Mouse (Mus musculus): Measurements from ENCODE around the gene Snapc5. TPM values are rescaled to one million over a fixed set of nuclear protein-coding genes. Genes with fewer than 3 reads are reported as not detected.
"Not testable (repeated sequence)": the region's sequence is repeated elsewhere in the genome, so short reads cannot be mapped to it uniquely, and the experiment has no call there.

Snapc5 gene
- polyA plus RNA-seq (2012; ENCODE audit: insufficient read depth, low replicate concordance), result 0.56 TPM in 1 of 2 replicates, not detected in the other

- no peak for TF ChIP-seq FLI1 (IDR thresholded peaks at IDR 0.05; ENCODE audit: low read length)
- no peak for TF ChIP-seq GATA1 (IDR thresholded peaks at IDR 0.05; ENCODE audit: borderline replicate concordance, low read length)
- Histone ChIP-seq H3K4me3 (replicated peaks) (peak within 1 kb of the TSS; percentile 99), H3K9me3 (no peaks in the 10 kb centered on the region), H3K4me1 (peaks cover 34% of the 10 kb centered on the region), H3K27me3 (replicated peaks) (no peaks in the 10 kb centered on the region), H3K36me3 (replicated peaks; ENCODE audit: low read length) (peaks cover 78% of the 10 kb centered on the region)
Observed at GRCm38 (mm10) chr9:64178974-64179646, at the start of gene Snapc5. Gene Snapc5 (plus strand): TSS chr9:64179274.

DNA sequence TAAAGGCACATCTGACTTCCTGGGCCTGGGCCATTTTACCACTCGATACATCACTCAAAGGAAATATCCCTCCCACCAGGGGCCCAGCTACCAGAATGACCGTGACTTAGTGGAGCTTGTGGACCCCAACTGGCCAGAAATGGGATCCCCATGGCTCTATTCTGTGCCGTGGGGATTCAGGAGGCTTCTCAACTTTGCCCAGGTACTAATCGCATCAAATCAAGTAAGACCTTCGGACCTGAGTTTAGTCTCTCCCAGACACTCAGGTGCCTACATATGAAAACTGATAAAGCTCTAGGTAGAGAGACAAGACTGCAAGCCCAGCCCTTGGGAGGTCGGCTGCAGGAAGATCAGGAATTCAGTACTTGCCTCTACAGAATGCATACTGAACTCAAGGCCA, 47.5 kb upstream of the Snapc5 start:
- Histone ChIP-seq H3K9me3 (peaks cover 6% of the 10 kb centered on the region; the same call in 1 of the 2 replicates), H3K36me3 (replicated peaks; ENCODE audit: low read length) (peaks cover 12% of the 10 kb centered on the region), H3K4me3 (replicated peaks) (no peak overlapping the region), H3K4me1 (no peaks in the 10 kb centered on the region; the same call in 1 of the 2 replicates), H3K27me3 (replicated peaks) (peaks cover 7% of the 10 kb centered on the region)
- TF ChIP-seq GATA1 (IDR thresholded peaks at IDR 0.05; ENCODE audit: borderline replicate concordance, low read length), result no peak
- no peak for TF ChIP-seq FLI1 (IDR thresholded peaks at IDR 0.05; ENCODE audit: low read length)

- peaks cover 63% of the 10 kb centered on the region for H3K36me3 ChIP-seq (replicated peaks; ENCODE audit: low read length)
- H3K4me1 ChIP-seq, result not testable (repeated sequence)
Observed at GRCm38 (mm10) chr9:64138896-64139295, 40.2 kb upstream of the Snapc5 start.

DNA sequence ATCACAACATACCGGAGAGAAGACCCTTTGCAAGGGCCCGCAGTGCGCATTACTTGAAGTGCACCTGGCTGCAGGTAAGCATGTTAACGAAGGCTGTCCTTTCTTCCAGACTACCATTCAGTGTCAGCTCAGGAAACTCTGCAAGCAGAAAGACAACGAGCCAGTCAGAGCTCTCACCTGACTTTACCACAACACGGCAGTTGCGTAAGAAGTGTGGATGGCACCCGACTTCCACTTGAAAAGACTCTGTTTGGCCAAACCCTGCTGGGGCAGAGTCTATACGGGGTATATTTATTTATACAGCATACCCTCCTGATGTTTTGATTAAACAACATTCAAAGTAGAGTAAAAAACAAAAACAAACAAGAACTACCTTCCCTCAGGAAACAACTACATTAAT, 39.2 kb upstream of the Snapc5 start:
- TF ChIP-seq GATA1 (IDR thresholded peaks at IDR 0.05; ENCODE audit: borderline replicate concordance, low read length) (no peak), FLI1 (IDR thresholded peaks at IDR 0.05; ENCODE audit: low read length) (no peak)
- no peaks in the 10 kb centered on the region for H3K27me3 ChIP-seq (replicated peaks)
- no peaks in the 10 kb centered on the region for H3K4me1 ChIP-seq
- H3K4me3 ChIP-seq (replicated peaks), result no peak overlapping the region
- H3K36me3 ChIP-seq (replicated peaks; ENCODE audit: low read length), result peaks cover 72% of the 10 kb centered on the region
- no peaks in the 10 kb centered on the region for H3K9me3 ChIP-seq

More at GRCm38 (mm10) chr9:64138896-64139295, 40.2 kb upstream of the Snapc5 start:
- not testable (repeated sequence) for H3K9me3 ChIP-seq; H3K27me3 ChIP-seq (replicated peaks); H3K4me3 ChIP-seq (replicated peaks)

DNA sequence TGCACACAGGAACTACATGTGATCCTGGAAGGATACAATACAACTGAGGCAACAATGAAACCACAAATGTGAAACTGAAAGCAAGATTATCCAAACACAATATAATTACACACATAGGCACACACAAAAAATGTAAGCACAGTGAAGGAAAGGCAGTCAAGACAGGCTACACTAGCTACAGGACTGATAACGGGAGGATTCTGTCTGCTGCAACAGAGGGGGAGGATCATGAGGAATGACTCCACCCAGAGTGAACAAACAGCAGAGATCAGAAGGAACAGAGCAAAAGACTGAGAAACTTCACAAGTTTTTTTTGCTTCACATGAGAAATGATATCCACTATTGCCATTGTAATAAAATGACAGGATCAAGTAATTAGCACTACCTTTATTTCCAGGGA, 22.4 kb upstream of the Snapc5 start:
- H3K27me3 ChIP-seq (replicated peaks), result no peaks in the 10 kb centered on the region
- H3K4me3 ChIP-seq (replicated peaks), result peak overlapping the region; percentile 50
- TF ChIP-seq FLI1 (IDR thresholded peaks at IDR 0.05; ENCODE audit: low read length) (no peak), GATA1 (IDR thresholded peaks at IDR 0.05; ENCODE audit: borderline replicate concordance, low read length) (no peak)
- peaks cover 82% of the 10 kb centered on the region for H3K36me3 ChIP-seq (replicated peaks; ENCODE audit: low read length)
- peaks cover 4% of the 10 kb centered on the region; the same call in 1 of the 2 replicates for H3K4me1 ChIP-seq
- no peaks in the 10 kb centered on the region for H3K9me3 ChIP-seq

DNA sequence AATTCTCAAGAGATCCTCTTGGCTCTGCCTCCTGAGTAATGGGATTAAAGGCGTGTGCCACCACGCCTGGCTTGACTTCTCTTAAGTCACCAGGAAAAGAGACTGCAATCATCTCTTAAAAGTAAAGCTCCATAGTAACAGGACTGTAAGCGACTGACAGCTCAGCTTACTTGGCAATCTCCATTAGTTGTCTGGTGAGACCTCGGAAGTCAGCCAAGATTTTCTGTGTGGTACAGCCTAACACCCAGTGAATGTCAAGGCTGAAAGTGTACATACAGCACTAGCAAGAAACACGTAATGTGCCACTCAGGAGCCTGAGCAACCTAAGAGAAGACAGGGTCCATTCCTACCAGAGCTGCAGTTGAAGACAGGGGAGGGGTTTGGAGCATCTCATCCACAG, 18.6 kb upstream of the Snapc5 start:
- no peak overlapping the region for H3K4me3 ChIP-seq (replicated peaks)
- H3K9me3 ChIP-seq, result no peaks in the 10 kb centered on the region
- no peaks in the 10 kb centered on the region for H3K27me3 ChIP-seq (replicated peaks)
- H3K36me3 ChIP-seq (replicated peaks; ENCODE audit: low read length), result peaks cover 85% of the 10 kb centered on the region
- TF ChIP-seq FLI1 (IDR thresholded peaks at IDR 0.05; ENCODE audit: low read length), result no peak
- TF ChIP-seq GATA1 (IDR thresholded peaks at IDR 0.05; ENCODE audit: borderline replicate concordance, low read length), result no peak
- H3K4me1 ChIP-seq, result peaks cover 4% of the 10 kb centered on the region; the same call in 1 of the 2 replicates

GRCm38 (mm10) chr9:64169967-64170366, 9.1 kb upstream of the Snapc5 start:
- Histone ChIP-seq H3K4me1 (peaks cover 37% of the 10 kb centered on the region), H3K36me3 (replicated peaks; ENCODE audit: low read length) (peaks cover 29% of the 10 kb centered on the region)
- H3K9me3 ChIP-seq; H3K27me3 ChIP-seq (replicated peaks); H3K4me3 ChIP-seq (replicated peaks): not testable (repeated sequence)

DNA sequence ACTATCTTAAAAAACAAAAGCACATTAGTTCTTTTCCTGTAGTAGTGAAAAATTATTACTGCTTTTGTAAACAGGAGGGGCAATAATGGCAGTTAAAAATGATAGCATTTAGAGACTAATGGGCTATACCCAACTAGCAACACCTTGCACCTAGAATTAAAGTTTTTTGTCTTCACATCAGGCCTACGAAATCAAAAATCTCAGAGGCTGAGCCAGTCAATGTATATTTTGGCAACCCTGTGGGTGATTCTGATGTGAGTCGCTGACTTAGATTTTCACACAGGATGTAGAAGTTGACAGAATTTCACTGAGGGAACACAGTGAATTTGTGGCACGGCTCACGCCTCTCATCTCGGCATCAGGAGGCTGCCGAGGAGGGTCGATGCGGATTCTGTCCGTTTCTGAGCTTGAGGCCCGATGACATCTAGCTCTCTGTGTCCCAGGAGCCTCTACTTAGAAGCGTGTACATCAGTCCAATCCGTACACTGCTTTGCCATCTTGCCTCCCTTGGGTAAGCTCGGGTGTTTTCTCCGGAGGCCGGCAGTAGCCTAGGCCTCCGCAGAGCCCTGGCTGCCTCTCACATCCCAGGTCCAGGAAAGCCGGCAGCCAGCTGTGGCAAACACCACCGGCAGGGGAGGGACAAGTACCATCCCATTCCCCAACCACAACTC, 6.8 kb upstream of the Snapc5 start:
- Histone ChIP-seq H3K4me3 (replicated peaks) (peak overlapping the region; percentile 97), H3K9me3 (no peaks in the 10 kb centered on the region), H3K27me3 (replicated peaks) (no peaks in the 10 kb centered on the region), H3K4me1 (peaks cover 52% of the 10 kb centered on the region), H3K36me3 (replicated peaks; ENCODE audit: low read length) (peaks cover 33% of the 10 kb centered on the region)
- no peak for TF ChIP-seq FLI1 (IDR thresholded peaks at IDR 0.05; ENCODE audit: low read length)
- TF ChIP-seq GATA1 (IDR thresholded peaks at IDR 0.05; ENCODE audit: borderline replicate concordance, low read length), result no peak

DNA sequence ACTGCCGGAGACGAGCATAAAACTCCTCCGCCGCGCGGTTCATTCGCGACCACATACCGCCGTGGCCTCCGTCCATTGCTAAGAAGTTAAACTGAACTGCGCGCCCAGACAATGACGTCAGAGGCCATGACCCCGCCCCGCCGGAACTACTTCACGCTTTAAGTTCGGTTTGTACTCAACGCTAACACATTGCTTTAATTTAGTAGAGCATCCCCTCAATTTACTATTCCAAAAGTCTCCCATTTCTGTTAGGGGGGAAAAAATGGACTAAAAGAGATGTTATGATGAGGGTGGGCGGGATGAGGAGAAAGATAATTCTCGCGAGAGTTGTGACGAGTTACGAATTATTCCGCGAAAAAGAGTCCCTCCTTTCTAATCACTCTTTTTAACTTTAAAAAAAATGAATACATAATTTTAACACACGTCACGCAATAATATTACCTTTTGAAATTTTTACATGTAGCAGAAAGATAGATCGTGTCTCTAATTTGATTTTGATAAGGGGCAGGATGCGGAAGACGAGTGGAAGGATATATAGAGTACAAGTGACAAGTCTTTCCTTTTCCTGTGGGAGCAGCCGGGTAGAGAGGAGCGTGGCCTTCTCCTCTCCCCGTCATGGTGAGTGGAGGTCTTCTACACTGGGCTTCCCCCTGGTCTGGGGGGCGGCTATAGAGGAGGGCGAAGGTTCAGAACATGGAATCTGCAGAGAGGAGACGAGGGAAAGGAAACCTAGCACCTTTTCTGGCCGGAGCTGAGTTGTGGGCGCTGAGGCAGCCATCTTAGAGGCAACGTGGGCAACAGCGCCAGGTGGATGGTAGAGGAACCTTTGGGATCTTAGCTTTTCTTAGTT, 6.0 kb upstream of the Snapc5 start, which contains the start of the genes Zwilch and Rpl4:
Gene Zwilch (minus strand): TSS at position 289 of the 850 bp plus-strand sequence.
Gene Rpl4 (plus strand): TSS at position 560 of the 850 bp plus-strand sequence.
- Histone ChIP-seq H3K36me3 (replicated peaks; ENCODE audit: low read length) (peaks cover 36% of the 10 kb centered on the region), H3K4me1 (peaks cover 52% of the 10 kb centered on the region), H3K9me3 (no peaks in the 10 kb centered on the region), H3K27me3 (replicated peaks) (no peaks in the 10 kb centered on the region), H3K4me3 (replicated peaks) (peak within 1 kb of the TSS; percentile 97)
- peak; percentile 78; the same call in 2 of the 3 replicates for TF ChIP-seq GATA1 (IDR thresholded peaks at IDR 0.05; ENCODE audit: borderline replicate concordance, low read length)
- TF ChIP-seq FLI1 (IDR thresholded peaks at IDR 0.05; ENCODE audit: low read length), result no peak

All from megakaryocyte, embryonic 14.5 days (primary cell).